Mouse (Mus musculus) bone marrow, adult 2 months (tissue): ENCODE results near the gene Tmem72. TPM values are rescaled to one million over a fixed set of nuclear protein-coding genes. Genes with fewer than 3 reads are reported as not detected.

Source experiments
- H3K27ac ChIP-seq: fragments of 200-500 bp; 2 replicates; pipeline ENCODE4 v1.5.1; 2012; ENCODE audit warnings: low read depth, mild to moderate bottlenecking, control low read depth, inconsistent platforms, low read length; ENCODE audit not compliant: control insufficient read depth, poor library complexity, insufficient read depth
- H3K4me1 ChIP-seq: fragments of 200-500 bp; 2 replicates; pipeline ENCODE4 v1.6.1; 2011; ENCODE audit warnings: low read length; ENCODE audit not compliant: control insufficient read depth, insufficient read depth
- H3K4me3 ChIP-seq: fragments of 200-500 bp; replicated peaks from 2 replicates; pipeline ENCODE3; 2011; ENCODE audit warnings: mild to moderate bottlenecking, low read depth, low read length, control low read depth; ENCODE audit not compliant: control insufficient read depth
- CTCF ChIP-seq: fragments of 200-500 bp; IDR thresholded peaks from 2 replicates; pipeline ENCODE4 v1.5.1; 2011; ENCODE audit warnings: low read length, control low read depth; ENCODE audit not compliant: control insufficient read depth, insufficient read depth
- POLR2A ChIP-seq: fragments of 200-500 bp; IDR thresholded peaks from 2 replicates; pipeline ENCODE4 v1.6.1; 2011; ENCODE audit warnings: low read depth, mild to moderate bottlenecking, control low read depth, low read length, borderline replicate concordance; ENCODE audit not compliant: control insufficient read depth
- WGBS: fragments of 180-500 bp; shearing (Covaris S2); methylation state at CpG from one replicate; pipeline ENCODE4 v1.1.7; 2018; 5-methylcytosine and 5-hydroxymethylcytosine counted together
- polyA plus RNA-seq: library from polyadenylated mRNA; stranded (reverse); fragments of >200 nt; gene quantifications from 2 replicates; pipeline ENCODE4 v1.2.4, GENCODE M21; 2011; ENCODE audit warnings: low replicate concordance; ENCODE audit not compliant: missing spikeins, insufficient read depth, insufficient read length

Tmem72 gene
- polyA plus RNA-seq, 1 experiment, result not detected

DNA sequence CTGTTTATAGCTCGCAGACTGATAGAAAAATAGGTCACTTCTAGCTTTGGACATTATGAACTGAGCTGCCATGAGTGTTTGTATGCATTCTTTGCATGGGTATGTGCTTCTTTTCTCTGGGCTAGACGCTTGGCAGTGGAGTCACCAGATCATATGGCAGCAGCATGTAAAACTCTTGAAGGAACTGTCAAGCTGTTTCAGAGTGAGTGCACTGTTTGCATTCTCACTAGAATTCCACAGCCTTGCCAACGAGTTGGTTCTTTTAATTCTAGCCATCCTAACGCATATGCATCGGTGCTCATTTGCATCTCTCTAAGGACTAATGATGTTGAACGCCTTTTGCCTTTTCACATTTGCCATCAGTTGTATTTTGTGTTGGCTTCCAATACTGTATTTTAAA, 12.4 kb downstream of the Tmem72 start:
- no peak overlapping the region for H3K4me3 ChIP-seq
- WGBS, result 76% methylated on average over 6 of the region's 6 CpGs
- TF ChIP-seq CTCF (no peak), POLR2A (no peak)

GRCm38 (mm10) chr6:116700821-116701220, 15.9 kb downstream of the Tmem72 start:
- Histone ChIP-seq H3K4me3 (no peak overlapping the region), H3K4me1 (peaks cover 3% of the 10 kb centered on the region), H3K27ac (no peak overlapping the region)
- no peak for TF ChIP-seq POLR2A
- TF ChIP-seq CTCF, result no peak

More for the DNA sequence above, 12.4 kb downstream of the Tmem72 start:
- no peak overlapping the region for H3K27ac ChIP-seq
- H3K4me1 ChIP-seq, result peaks cover 3% of the 10 kb centered on the region

DNA sequence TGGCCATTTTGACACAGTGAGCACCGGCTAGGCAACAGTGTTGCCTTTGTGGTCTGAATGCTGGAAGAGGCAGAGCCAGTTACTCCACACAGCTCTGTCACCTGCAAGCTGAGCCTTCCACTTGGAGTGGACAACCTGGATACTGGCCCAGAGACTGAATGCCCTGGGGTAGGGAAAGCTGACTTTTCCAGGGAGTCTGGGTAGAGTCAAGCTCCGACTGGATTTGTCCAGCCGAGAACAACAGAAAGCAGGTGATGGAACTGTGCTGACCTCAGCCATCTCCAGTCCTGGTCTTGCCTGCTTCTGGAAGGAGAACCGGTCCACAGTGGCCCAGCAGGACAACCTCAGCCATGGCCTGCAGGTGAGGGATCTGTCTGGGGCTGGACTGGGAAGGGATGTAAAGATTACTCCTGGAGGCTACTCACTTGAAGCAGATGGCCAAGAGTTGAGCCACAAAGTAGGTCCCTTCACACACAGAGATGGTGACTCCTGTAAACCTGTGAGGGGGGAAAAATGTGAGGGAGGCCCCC, 18.8 kb downstream of the Tmem72 start:
- no peak overlapping the region for H3K4me3 ChIP-seq
- peaks cover 3% of the 10 kb centered on the region for H3K4me1 ChIP-seq
- H3K27ac ChIP-seq, result no peak overlapping the region
- WGBS, result 84% methylated on average over 4 of the region's 4 CpGs
- TF ChIP-seq CTCF (no peak), POLR2A (no peak)

DNA sequence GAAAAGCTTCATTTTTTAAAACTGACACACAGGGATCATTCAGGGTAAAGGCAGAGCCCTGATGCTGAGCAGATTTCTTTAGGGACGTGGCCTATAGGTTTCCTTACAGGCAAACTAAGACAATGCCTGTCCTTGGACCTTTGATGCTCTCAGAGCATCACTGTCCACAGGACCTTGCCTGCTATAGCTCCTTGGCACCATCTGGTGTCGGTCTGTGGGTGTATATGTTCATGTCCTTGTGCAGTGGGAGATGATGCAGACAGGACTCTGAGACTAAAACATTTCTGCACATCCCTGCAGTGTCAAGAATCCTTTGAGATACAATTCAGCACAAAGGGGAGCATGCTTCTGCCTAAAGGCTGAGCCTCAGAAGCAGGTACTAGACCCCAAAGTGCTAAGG, 19.3 kb downstream of the Tmem72 start:
- H3K4me3 ChIP-seq, result no peak overlapping the region
- TF ChIP-seq CTCF, result peak; percentile 83
- TF ChIP-seq POLR2A, result no peak
- H3K27ac ChIP-seq, result no peak overlapping the region
- WGBS, result 46% methylated on average over 2 of the region's 2 CpGs
- H3K4me1 ChIP-seq, result peaks cover 3% of the 10 kb centered on the region

GRCm38 (mm10) chr6:116694346-116694745, 22.4 kb downstream of the Tmem72 start:
- no peak for TF ChIP-seq POLR2A
- TF ChIP-seq CTCF, result no peak
- Histone ChIP-seq H3K27ac (no peak overlapping the region), H3K4me3 (no peak overlapping the region), H3K4me1 (no peaks in the 10 kb centered on the region; the same call in 1 of the 2 replicates)
- 81% methylated on average over 3 of the region's 3 CpGs for WGBS

DNA sequence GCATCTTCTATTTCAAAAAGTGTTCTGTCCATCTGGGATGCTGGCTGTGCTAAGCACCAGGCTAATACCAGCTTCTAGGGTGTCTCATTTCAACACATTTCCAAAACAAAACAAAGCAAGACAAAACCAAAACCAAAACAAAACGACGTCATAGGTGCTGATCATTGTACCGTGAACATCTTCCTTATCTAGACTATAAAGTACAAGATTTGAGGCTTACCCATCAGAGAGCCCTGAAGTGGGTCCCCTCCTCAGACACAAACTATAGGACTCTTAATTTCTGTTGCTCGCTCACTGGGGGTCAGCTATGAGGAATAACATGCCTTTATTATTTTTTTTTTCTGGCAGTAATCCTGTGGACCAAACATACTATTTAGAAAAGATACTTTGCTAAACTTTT, 23.1 kb downstream of the Tmem72 start:
- no peak overlapping the region for H3K4me3 ChIP-seq
- no peak for TF ChIP-seq POLR2A
- no peak for TF ChIP-seq CTCF
- no peaks in the 10 kb centered on the region; the same call in 1 of the 2 replicates for H3K4me1 ChIP-seq
- WGBS, result 82% methylated on average over 4 of the region's 4 CpGs
- H3K27ac ChIP-seq, result no peak overlapping the region; the same call in 1 of the 2 replicates

DNA sequence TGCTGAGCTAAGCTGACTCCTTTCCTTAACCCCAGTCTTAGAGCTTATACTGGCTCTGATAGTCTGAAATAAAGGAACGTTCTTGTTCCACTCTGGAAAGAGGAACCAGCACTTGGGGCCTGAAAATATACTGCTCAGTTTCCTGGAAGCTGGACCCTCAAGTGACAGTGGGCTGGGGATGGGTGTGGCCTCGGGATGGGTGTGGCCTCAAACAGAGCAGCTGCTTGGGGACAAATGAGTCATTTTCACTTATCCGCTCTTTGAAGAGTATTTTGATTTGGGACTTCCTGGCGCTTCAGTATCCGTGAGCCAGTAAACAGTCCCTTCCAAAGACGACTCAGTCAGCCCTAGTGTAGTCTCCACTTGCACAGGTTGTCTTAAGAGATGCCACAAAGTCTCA, 34.4 kb downstream of the Tmem72 start:
- Histone ChIP-seq H3K4me3 (no peak overlapping the region), H3K4me1 (peaks cover 15% of the 10 kb centered on the region), H3K27ac (peak overlapping the region; percentile 71)
- WGBS, result 0% methylated on average over 6 of the region's 6 CpGs
- TF ChIP-seq CTCF, result no peak
- no peak for TF ChIP-seq POLR2A

DNA sequence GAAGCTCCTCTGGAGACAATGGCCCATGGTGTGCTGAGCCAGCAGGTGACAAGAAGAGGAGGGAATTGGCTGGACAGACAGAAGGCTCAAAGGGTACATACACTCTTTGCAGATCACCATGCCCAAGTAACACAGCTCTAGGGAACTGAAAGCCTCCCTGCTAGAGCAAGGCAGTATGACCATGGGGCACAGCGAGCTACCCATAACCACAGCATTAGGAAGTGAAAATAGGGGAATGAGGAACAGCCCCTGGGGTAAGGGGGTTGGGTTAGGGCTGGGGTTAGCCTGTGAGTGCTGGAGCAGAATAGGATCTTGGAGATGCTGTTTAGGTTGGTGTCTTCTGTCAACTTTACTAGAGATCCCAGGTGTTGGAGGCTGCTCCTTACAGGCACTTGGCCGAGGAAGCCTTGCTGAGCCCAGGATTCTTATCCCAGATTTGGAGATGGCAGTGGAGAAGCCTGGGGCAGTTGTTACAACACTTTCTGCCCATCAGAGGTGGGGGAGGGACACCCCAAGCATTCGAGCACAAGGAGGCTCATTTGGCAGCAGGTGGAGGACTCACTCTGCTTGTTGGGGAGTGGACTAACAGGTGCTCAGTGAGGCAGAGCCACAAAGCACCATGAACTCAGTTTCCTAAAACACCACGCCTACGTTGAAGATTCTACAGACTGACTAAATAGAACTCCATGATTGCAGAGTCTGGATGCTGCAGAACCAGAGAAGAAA, 37.0 kb downstream of the Tmem72 start:
- H3K4me3 ChIP-seq, result no peak overlapping the region
- WGBS, result 16% methylated on average over 5 of the region's 5 CpGs
- peak overlapping the region; percentile 82 for H3K27ac ChIP-seq
- TF ChIP-seq CTCF, result no peak
- no peak for TF ChIP-seq POLR2A
- H3K4me1 ChIP-seq, result peaks cover 20% of the 10 kb centered on the region
